Mouse (Mus musculus): ENCODE results near the gene Mast3.

DNA sequence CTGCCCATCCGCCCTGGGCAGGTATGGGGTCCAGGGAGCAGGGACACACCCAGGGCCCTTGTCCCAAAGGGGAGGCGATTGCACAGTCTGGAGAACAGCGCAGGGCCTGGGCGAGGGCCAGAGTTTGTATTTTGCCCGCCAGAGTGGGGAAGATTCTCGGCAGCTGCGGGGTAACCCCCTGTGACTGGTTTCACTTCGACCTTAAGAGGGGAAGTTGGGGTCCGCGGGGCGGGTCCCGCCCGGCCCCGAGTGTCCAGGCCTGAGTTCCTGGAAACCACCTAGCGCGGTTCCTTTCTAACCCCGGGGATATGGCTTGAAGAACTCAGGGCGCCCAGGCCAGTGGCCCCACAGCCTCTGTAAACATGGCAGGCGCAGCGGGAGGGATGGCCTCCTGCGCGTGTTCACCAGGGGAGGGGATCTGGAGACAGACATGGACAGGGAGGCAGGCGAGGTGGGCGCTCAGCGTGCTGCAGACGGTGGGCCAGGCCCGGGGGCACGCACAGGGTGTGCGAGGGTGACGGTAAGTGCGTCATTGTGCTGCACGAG, 36.5 kb downstream of the Mast3 start:
- TF ChIP-seq CTCF (IDR thresholded peaks at IDR 0.05; ENCODE audit: extremely low read depth, insufficient read depth, low read length) (no peak), POLR2A (IDR thresholded peaks at IDR 0.05; ENCODE audit: extremely low read depth, insufficient read depth, low read length) (no peak)

Measured in cortical plate, adult 2 months (tissue).